8 mouse cellular contexts compared by ENCODE assay signal in genomic region chr6:39419851-39420721, GRCm38 (mm10). TPM values are rescaled to one million over a fixed set of nuclear protein-coding genes. Genes with fewer than 3 reads are reported as not detected.
DNase-seq lines count a peak whose midpoint lies in the region; ATAC-seq and TF ChIP-seq lines count a peak whose summit lies in the region.

TSS of gene Mkrn1 (minus strand) at chr6:39420462.

- no peak for TF ChIP-seq CTCF in MEL (IDR thresholded peaks at IDR 0.05 in 2 of 3, conservative IDR thresholded peaks at IDR 0.05 in 1 of 3; ENCODE audit: control insufficient read depth in 1 of 3, insufficient read depth in 1 of 3, low read depth in 2 of 3, low read length in 3 of 3, poor library complexity in 1 of 3, severe bottlenecking in 1 of 3)
- TF ChIP-seq CTCF in cerebellum, adult 2 months (IDR thresholded peaks at IDR 0.05; ENCODE audit: borderline replicate concordance, insufficient read depth, low read depth, low read length) = no peak

- peak; percentile 83 for DNase-seq in MEL (ENCODE audit: low read depth, low spot score)
- DNase-seq in cerebellum, adult 2 months = peak; percentile 92 to 93
- peak; percentile 84 for DNase-seq in forelimb bud, embryonic 11.5 days (ENCODE audit: low read depth, low spot score)
- peak; percentile 44 for DNase-seq in layer of hippocampus, adult 9-10 months (ENCODE audit: low spot score)
- DNase-seq in ovary, postnatal 10 days (ENCODE audit: low spot score) = peak; percentile 58
- DNase-seq in thymus, postnatal 10 days (ENCODE audit: low spot score in 2 of 2) = peak; percentile 71 to 72

- peaks cover 0 to 32% of the 10 kb centered on the region in 2 experiments; a peak in 2 of 4 replicates for H3K36me3 ChIP-seq in MEL (ENCODE audit: control insufficient read depth in 1 of 2, insufficient read depth in 2 of 2, low read length in 2 of 2)
- no peaks in the 10 kb centered on the region for H3K36me3 ChIP-seq in lung, embryonic 16.5 days (ENCODE audit: control insufficient read depth, insufficient read depth, low read length)

- WGBS in cerebellum, adult 2 months = under 1% methylated on average over 82 of the region's 82 CpGs
- WGBS in lung, embryonic 16.5 days = under 1% methylated on average over 72 of the region's 82 CpGs

- TF ChIP-seq EP300 in MEL (IDR thresholded peaks at IDR 0.05; ENCODE audit: low read depth in 1 of 2, low read length in 2 of 2) = 0 out of 4 replicates have a peak, but pooled peaks of 1 of the 2 experiments have one; percentile 0

- H3K27ac ChIP-seq in MEL (ENCODE audit: control insufficient read depth, low read depth, low read length) = peak within 1 kb of the TSS; percentile 34; the same call in 1 of the 2 replicates
- H3K27ac ChIP-seq in cerebellum, adult 2 months (ENCODE audit: insufficient read depth, low read length) = peak within 1 kb of the TSS; percentile 99
- H3K27ac ChIP-seq in lung, embryonic 16.5 days (ENCODE audit: low read length) = peak within 1 kb of the TSS; percentile 67

- peak; percentile 72 to 86 for ATAC-seq in hematopoietic stem cell, adult 5-6 weeks (replicated peaks in 1 of 2; ENCODE audit: insufficient read depth in 1 of 2, low FRiP score in 2 of 2, low TSS enrichment in 1 of 2, low read depth in 1 of 2, poor library complexity in 2 of 2, severe bottlenecking in 2 of 2)
- ATAC-seq in lung, embryonic 16.5 days (ENCODE audit: low read depth) = peak; percentile 90

- peaks cover 18% of the 10 kb centered on the region for H3K79me2 ChIP-seq in MEL (ENCODE audit: control insufficient read depth, insufficient read depth, low read length, poor library complexity)

- peaks cover 13 to 30% of the 10 kb centered on the region in 2 experiments for H3K4me1 ChIP-seq in MEL (ENCODE audit: control insufficient read depth in 1 of 2, insufficient read depth in 2 of 2, low read length in 2 of 2)
- H3K4me1 ChIP-seq in cerebellum, adult 2 months (ENCODE audit: control insufficient read depth, insufficient read depth, low read length) = no peaks in the 10 kb centered on the region
- peaks cover 7% of the 10 kb centered on the region; the same call in 1 of the 2 replicates for H3K4me1 ChIP-seq in lung, embryonic 16.5 days (replicated peaks; ENCODE audit: control insufficient read depth, insufficient read depth, low read length)

- H3K9me3 ChIP-seq in MEL (replicated peaks; ENCODE audit: insufficient read depth, low read length) = no peaks in the 10 kb centered on the region
- H3K9me3 ChIP-seq in lung, embryonic 16.5 days (ENCODE audit: control insufficient read depth, low read length) = no peaks in the 10 kb centered on the region

- peak within 1 kb of the TSS; percentile 68 for H3K4me2 ChIP-seq in lung, embryonic 16.5 days (ENCODE audit: low read depth, low read length)

- H3K4me3 ChIP-seq in MEL (ENCODE audit: control insufficient read depth in 1 of 2, insufficient read depth in 1 of 2, low read depth in 2 of 2, low read length in 2 of 2) = peak within 1 kb of the TSS; percentile 72 to 90
- peak within 1 kb of the TSS; percentile 87 for H3K4me3 ChIP-seq in cerebellum, adult 2 months (replicated peaks; ENCODE audit: insufficient read depth, low read depth, low read length)
- peak within 1 kb of the TSS; percentile 99 for H3K4me3 ChIP-seq in lung, embryonic 16.5 days (ENCODE audit: low read length)

- peak; percentile 68 to 70; a peak in 3 of 4 replicates for TF ChIP-seq POLR2A in MEL (IDR thresholded peaks at IDR 0.05; ENCODE audit: control insufficient read depth in 1 of 2, insufficient read depth in 1 of 2, low read depth in 1 of 2, low read length in 2 of 2, poor library complexity in 1 of 2)
- peak; percentile 61 for TF ChIP-seq POLR2A in cerebellum, adult 2 months (IDR thresholded peaks at IDR 0.05; ENCODE audit: borderline replicate concordance, insufficient read depth, low read length)

- H3K9ac ChIP-seq in MEL (ENCODE audit: control insufficient read depth, low read depth, low read length, poor library complexity, severe bottlenecking) = peak within 1 kb of the TSS; percentile 87
- peak within 1 kb of the TSS; percentile 87 for H3K9ac ChIP-seq in lung, embryonic 16.5 days (ENCODE audit: low read length)

- H3K27me3 ChIP-seq in MEL (ENCODE audit: control insufficient read depth in 1 of 2, insufficient read depth in 2 of 2, low read length in 2 of 2) = no peaks in the 10 kb centered on the region
- H3K27me3 ChIP-seq in cerebellum, adult 2 months (ENCODE audit: control insufficient read depth, insufficient read depth, low read length) = no peaks in the 10 kb centered on the region
- H3K27me3 ChIP-seq in lung, embryonic 16.5 days (ENCODE audit: control insufficient read depth, insufficient read depth, low read depth, low read length) = peaks cover 8% of the 10 kb centered on the region; the same call in 1 of the 2 replicates

- TF ChIP-seq RAD21 in MEL (IDR thresholded peaks at IDR 0.05; ENCODE audit: low read depth, low read length) = no peak

TF ChIP-seq in MEL, 35 proteins besides CTCF, POLR2A, EP300 and RAD21:
- no peak for TF ChIP-seq MAFK (IDR thresholded peaks at IDR 0.05; ENCODE audit: borderline replicate concordance, low read depth, low read length)
- no peak for TF ChIP-seq UBTF (IDR thresholded peaks at IDR 0.05; ENCODE audit: borderline replicate concordance, insufficient read depth, low read depth, low read length)
- no peak for TF ChIP-seq MEF2A (IDR thresholded peaks at IDR 0.05; ENCODE audit: extremely low read depth, insufficient replicate concordance, low read depth, low read length, poor library complexity, severe bottlenecking)
- TF ChIP-seq ELF1 (IDR thresholded peaks at IDR 0.05; ENCODE audit: low read depth, low read length) = peak; percentile 92
- no peak for TF ChIP-seq BHLHE40 (IDR thresholded peaks at IDR 0.05; ENCODE audit: borderline replicate concordance, low read depth, low read length)
- TF ChIP-seq TAL1 (IDR thresholded peaks at IDR 0.05; ENCODE audit: low read length) = no peak
- no peak for TF ChIP-seq POLR2AphosphoS5 (IDR thresholded peaks at IDR 0.05; ENCODE audit: borderline replicate concordance, low read depth, low read length)
- no peak for TF ChIP-seq JUND (IDR thresholded peaks at IDR 0.05; ENCODE audit: low read depth, low read length)
- TF ChIP-seq HCFC1 (IDR thresholded peaks at IDR 0.05; ENCODE audit: low read depth, low read length) = peak; percentile 81
- peak; percentile 77 for TF ChIP-seq SIN3A (IDR thresholded peaks at IDR 0.05; ENCODE audit: low read length)
- no peak for TF ChIP-seq USF2 (IDR thresholded peaks at IDR 0.05; ENCODE audit: borderline replicate concordance in 1 of 2, insufficient read depth in 1 of 2, low read depth in 1 of 2, low read length in 2 of 2)
- TF ChIP-seq KAT2A (conservative IDR thresholded peaks at IDR 0.05; ENCODE audit: low read depth, low read length) = no peak; the same call in 1 of the 2 replicates
- 0 out of 2 replicates have a peak, but pooled peaks have one; percentile 31 for TF ChIP-seq ETS1 (IDR thresholded peaks at IDR 0.05; ENCODE audit: low read depth, low read length)
- no peak for TF ChIP-seq E2F4 (IDR thresholded peaks at IDR 0.05; ENCODE audit: borderline replicate concordance, low read depth, low read length)
- peak; percentile 53 for TF ChIP-seq MXI1 (IDR thresholded peaks at IDR 0.05; ENCODE audit: low read depth, low read length)
- TF ChIP-seq ZKSCAN1 (IDR thresholded peaks at IDR 0.05; ENCODE audit: low read depth, low read length) = no peak
- no peak for TF ChIP-seq ZNF384 (IDR thresholded peaks at IDR 0.05; ENCODE audit: low read depth, low read length)
- TF ChIP-seq TCF12 (IDR thresholded peaks at IDR 0.05; ENCODE audit: low read depth, low read length) = 0 out of 2 replicates have a peak, but pooled peaks have one; percentile 37
- TF ChIP-seq NRF1 (IDR thresholded peaks at IDR 0.05; ENCODE audit: insufficient read depth, low read depth, low read length, poor library complexity, severe bottlenecking) = no peak
- no peak for TF ChIP-seq MAX (IDR thresholded peaks at IDR 0.05; ENCODE audit: low read length)
- peak; percentile 69 for TF ChIP-seq NELFE (IDR thresholded peaks at IDR 0.05; ENCODE audit: low read depth, low read length)
- no peak for TF ChIP-seq ZC3H11A (IDR thresholded peaks at IDR 0.05; ENCODE audit: low read depth, low read length)
- TF ChIP-seq ZMIZ1 (IDR thresholded peaks at IDR 0.05; ENCODE audit: low read depth, low read length) = 0 out of 2 replicates have a peak, but pooled peaks have one; percentile 32
- TF ChIP-seq GATA1 (IDR thresholded peaks at IDR 0.05; ENCODE audit: low read depth, low read length) = no peak
- TF ChIP-seq CHD2 (IDR thresholded peaks at IDR 0.05; ENCODE audit: low read length) = no peak
- no peak for TF ChIP-seq MYC (IDR thresholded peaks at IDR 0.05; ENCODE audit: low read depth, low read length)
- no peak for TF ChIP-seq SMC3 (IDR thresholded peaks at IDR 0.05; ENCODE audit: low read depth, low read length)
- TF ChIP-seq GABPA (IDR thresholded peaks at IDR 0.05; ENCODE audit: low read depth, low read length) = no peak

RNA-seq across cellular contexts. Expression of gene Mkrn1, which starts in this region (rescaled TPM):
- total RNA-seq in MEL (2012; rRNA removed) = 58.1 and 60.4 TPM in 2 replicates
- 10 to 100 TPM in 1 of 2 experiments, not detected in 1; 57.4 TPM for polyA plus RNA-seq in MEL (2012; ENCODE audit: insufficient read depth in 1 of 2, insufficient read length in 2 of 2, low read depth in 1 of 2, low replicate concordance in 2 of 2, missing spikeins in 1 of 2)
- polyA plus RNA-seq in cerebellum, adult 2 months (2012; rRNA removed) = 137 and 139 TPM in 2 replicates
- 62.3 and 65.8 TPM in 2 replicates for total RNA-seq in hematopoietic stem cell, adult 5-6 weeks (2017)
- polyA plus RNA-seq in lung, embryonic 16.5 days (2015; fragmentation: Nextera tagmentation; extraction: Ambion mirVana) = 60.4 and 68.9 TPM in 2 replicates

Comparison
In these comparisons a context has a peak if more than half of its experiments do, and no peak if none do; other contexts are left out.
1. Peak in every context shown above with its lines: DNase-seq, ATAC-seq, H3K4me3 ChIP-seq and H3K27ac ChIP-seq.
2. H3K27ac ChIP-seq: peak in every context shown above with its lines; median percentile 99 in cerebellum, adult 2 months; 67 in lung, embryonic 16.5 days; 34 in MEL.